Mouse (Mus musculus) intestine, embryonic 14.5 days (tissue): Measurements from ENCODE around the gene Hoxc4. TPM values are rescaled to one million over a fixed set of nuclear protein-coding genes. Genes with fewer than 3 reads are reported as not detected.

Experiments used
- ATAC-seq: fragments of 200-750 bp; cut with Nextera tagmentation; replicated peaks from 2 replicates; pipeline ENCODE4 v1.8.0; 2017; ENCODE audit warnings: low read depth, moderate number of reproducible peaks, moderate TSS enrichment, moderate library complexity; ENCODE audit not compliant: low FRiP score, low TSS enrichment
- DNase-seq: peaks from one replicate; pipeline ENCODE4 v3.0.0-alpha.2; 2018; ENCODE audit warnings: low spot score
- H3K27ac ChIP-seq: fragments of 300-500 bp; sonication (generic); 2 replicates; pipeline ENCODE4 v1.5.1; 2014; ENCODE audit warnings: low read depth, mild to moderate bottlenecking, control low read depth
- H3K27me3 ChIP-seq: fragments of 300-500 bp; sonication (generic); replicated peaks from 2 replicates; pipeline ENCODE4 v1.6.1; 2014; ENCODE audit warnings: low read length, control low read depth; ENCODE audit not compliant: control insufficient read depth, insufficient read depth
- H3K36me3 ChIP-seq: fragments of 300-500 bp; sonication (generic); 2 replicates; pipeline ENCODE4 v1.6.1; 2014; ENCODE audit warnings: low read length, control low read depth; ENCODE audit not compliant: control insufficient read depth, insufficient read depth
- H3K4me1 ChIP-seq: fragments of 300-500 bp; sonication (generic); replicated peaks from 2 replicates; pipeline ENCODE4 v1.6.1; 2014; ENCODE audit warnings: low read length, control low read depth, mixed read lengths; ENCODE audit not compliant: control insufficient read depth, insufficient read depth
- H3K4me2 ChIP-seq: fragments of 300-500 bp; sonication (generic); 2 replicates; pipeline ENCODE4 v1.6.1; 2014; ENCODE audit warnings: low read length
- H3K4me3 ChIP-seq: fragments of 300-500 bp; sonication (generic); 2 replicates; pipeline ENCODE4 v1.5.1; 2014; ENCODE audit warnings: low read depth, low read length, control low read depth, mixed read lengths
- H3K9ac ChIP-seq: fragments of 300-500 bp; sonication (generic); 2 replicates; pipeline ENCODE4 v1.6.1; 2014; ENCODE audit warnings: mild to moderate bottlenecking, low read length
- H3K9me3 ChIP-seq: fragments of 300-500 bp; sonication (generic); 2 replicates; pipeline ENCODE4 v1.6.1; 2016; ENCODE audit warnings: low read length, control low read depth; ENCODE audit not compliant: control insufficient read depth
- WGBS: fragments of 180-500 bp; shearing (Covaris S2); extraction: QIAGEN DNeasy Blood & Tissue Kit; methylation state at CpG from one replicate; pipeline ENCODE4 v1.1.7; 2014; 5-methylcytosine and 5-hydroxymethylcytosine counted together
- microRNA counts: library from miRNA; unstranded; fragments of <30 nt; microRNA quantifications from one replicate; lab custom pipeline; 2016
- microRNA-seq: library from miRNA; unstranded; fragments of <30 nt; microRNA quantifications from one replicate; pipeline ENCODE4, GENCODE M21; 2016
- polyA plus RNA-seq: library from polyadenylated mRNA; unstranded; fragments of >200 nt; fragmentation: Nextera tagmentation; extraction: Ambion mirVana; gene quantifications from 2 replicates; pipeline ENCODE4 v1.2.1, GENCODE M21; 2014

Gene Hoxc4
- polyA plus RNA-seq, 1 experiment from 2014 or later, result 14.6 TPM

DNA sequence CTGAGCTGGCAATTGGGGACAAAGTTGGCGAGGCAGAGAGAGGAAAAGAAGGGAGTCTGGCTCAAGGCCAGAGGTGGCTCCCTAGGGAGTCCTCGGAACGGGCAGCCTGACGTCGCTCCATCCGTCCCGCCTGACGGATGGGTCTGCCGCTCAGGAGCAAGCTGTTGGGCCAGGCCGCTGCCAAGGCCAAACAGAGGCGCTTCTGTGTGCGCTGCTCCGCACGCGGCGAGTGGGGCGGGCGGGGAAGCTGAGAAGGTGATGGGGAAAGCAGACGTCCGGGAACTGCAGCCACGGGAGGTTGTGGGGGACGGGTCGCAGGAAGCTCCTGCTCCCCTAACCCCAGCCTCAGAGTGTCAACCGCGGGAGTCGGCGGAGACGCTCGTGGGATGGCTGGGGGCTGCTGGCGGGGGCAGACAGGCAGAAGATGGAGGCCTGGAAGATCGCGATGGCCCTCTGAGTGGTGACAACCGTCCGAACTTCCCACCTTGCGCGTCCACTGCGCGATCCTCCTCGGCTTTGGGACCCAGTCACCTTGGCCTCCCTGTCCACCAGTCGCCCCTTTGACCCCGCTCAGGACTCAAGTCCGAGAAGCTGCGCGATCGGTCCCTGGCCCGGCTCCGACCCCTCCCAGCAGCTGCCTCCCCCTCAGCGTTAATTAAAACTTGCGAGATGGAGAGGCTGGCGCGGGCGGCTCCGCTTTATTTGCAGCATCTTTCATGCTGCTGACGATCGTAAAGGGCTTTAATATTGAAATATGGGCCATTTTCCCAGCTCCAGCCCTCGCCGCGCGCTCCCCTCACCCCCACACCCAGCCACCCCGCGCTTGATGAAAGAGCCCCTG, 67.3 kb downstream of the Hoxc4 start:
- no peaks in the 10 kb centered on the region for H3K36me3 ChIP-seq
- WGBS, result 3% methylated on average over 61 of the region's 61 CpGs
- peak; percentile 30 for ATAC-seq
- H3K27me3 ChIP-seq, result peaks cover 48% of the 10 kb centered on the region
- H3K27ac ChIP-seq, result no peak overlapping the region
- no peak overlapping the region for H3K9ac ChIP-seq
- no peak for DNase-seq
- peaks cover 26% of the 10 kb centered on the region for H3K4me1 ChIP-seq
- no peaks in the 10 kb centered on the region for H3K9me3 ChIP-seq
- peak overlapping the region; percentile 24 for H3K4me3 ChIP-seq
- peak overlapping the region; percentile 61 for H3K4me2 ChIP-seq

MicroRNA genes within 50 kb of the gene (microRNA counts, 519-probe panel; counts per million panel counts)
- microRNA mmu-miR-615-3p (lab: Ali Mortazavi, UCI) (not detected), microRNA mmu-miR-615-5p (lab: Ali Mortazavi, UCI) (not detected)

Small RNA genes lying within 50 kb of the gene (microRNA-seq; reads per million reads assigned to microRNA genes)
- gene Mir196a-2, result 422 reads per million, percentile 71 among the genes with 10 or more reads in this experiment
- 2,057 reads per million, percentile 84 among the genes with 10 or more reads in this experiment for gene Mir615

Other genes with a start within 250 kb of the Hoxc4 start
- not detected in 2 replicates for gene Hoxc13, start 97.8 kb upstream of the Hoxc4 start, polyA plus RNA-seq
- not detected in 2 replicates for gene Hoxc12, start 82.2 kb upstream of the Hoxc4 start, polyA plus RNA-seq
- 0.11 TPM in 2 replicates for gene Hoxc11, start 64.5 kb upstream of the Hoxc4 start, polyA plus RNA-seq
- 2.6 and 3.1 TPM in 2 replicates for gene Hoxc10, start 52.1 kb upstream of the Hoxc4 start, polyA plus RNA-seq
- gene Hoxc5, start 51.5 kb upstream of the Hoxc4 start, polyA plus RNA-seq, result 12.2 and 14.1 TPM in 2 replicates
- 1.7 and 1.9 TPM in 2 replicates for gene Hoxc9, start 42.5 kb upstream of the Hoxc4 start, polyA plus RNA-seq
- gene Hoxc8, start 28.3 kb upstream of the Hoxc4 start, polyA plus RNA-seq, result 9.5 and 11.9 TPM in 2 replicates
- gene Hoxc6, start 20.7 kb upstream of the Hoxc4 start, polyA plus RNA-seq, result 6.1 and 9.6 TPM in 2 replicates
- gene Smug1, start 148.2 kb downstream of the Hoxc4 start, polyA plus RNA-seq, result 21.8 and 23.5 TPM in 2 replicates
- gene Cbx5, start 220.9 kb downstream of the Hoxc4 start, polyA plus RNA-seq, result 118 and 123 TPM in 2 replicates
- gene Hnrnpa1, start 221.5 kb downstream of the Hoxc4 start, polyA plus RNA-seq, result 837 and 906 TPM in 2 replicates
- gene Nfe2, start 239.5 kb downstream of the Hoxc4 start, polyA plus RNA-seq, result 1.8 and 1.9 TPM in 2 replicates